Mouse (Mus musculus) urinary bladder, postnatal 36 days (tissue): Measurements from ENCODE around the gene A630001G21Rik.
"Not testable (repeated sequence)": the region's sequence is repeated elsewhere in the genome, so short reads cannot be mapped to it uniquely, and the experiment has no call there.

Experiments
- DNase-seq, 2 experiments: peaks; one replicate each; pipeline ENCODE4 v3.0.0; 2022; ENCODE audit warnings: low spot score in 2 of 2, mixed read lengths in 1 of 2

Gene A630001G21Rik

GRCm38 (mm10) chr1:85778436-85778835, at the start of gene A630001G21Rik:
Gene A630001G21Rik, minus strand, starts transcription at chr1:85778643.
- DNase-seq = no peak

DNA sequence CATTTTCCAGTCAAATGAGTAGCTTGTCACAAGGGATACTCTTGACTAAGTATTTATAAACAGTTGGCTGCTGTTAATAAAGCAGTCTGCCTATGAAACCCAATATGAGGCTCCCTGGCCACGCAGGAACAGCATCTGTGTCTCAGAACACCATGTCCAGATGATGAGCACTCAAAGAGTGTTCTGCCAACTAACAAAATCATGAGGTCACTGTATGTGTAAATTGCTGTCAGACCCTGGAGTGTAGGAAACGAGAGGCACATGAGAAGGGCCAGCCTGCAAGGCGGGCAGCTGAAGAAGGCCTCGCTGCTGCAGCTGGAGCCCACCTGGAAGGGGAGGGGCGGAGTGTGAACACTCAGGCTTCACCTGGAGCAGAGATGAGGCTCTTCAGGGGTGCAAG, 48.7 kb upstream of the A630001G21Rik start:
- DNase-seq = no peak

- no peak for DNase-seq
These were observed 46.5 kb upstream of the A630001G21Rik start for GRCm38 (mm10) chr1:85824905-85825304.

- no peak for DNase-seq
These were observed 43.8 kb upstream of the A630001G21Rik start for GRCm38 (mm10) chr1:85822239-85822638.

DNA sequence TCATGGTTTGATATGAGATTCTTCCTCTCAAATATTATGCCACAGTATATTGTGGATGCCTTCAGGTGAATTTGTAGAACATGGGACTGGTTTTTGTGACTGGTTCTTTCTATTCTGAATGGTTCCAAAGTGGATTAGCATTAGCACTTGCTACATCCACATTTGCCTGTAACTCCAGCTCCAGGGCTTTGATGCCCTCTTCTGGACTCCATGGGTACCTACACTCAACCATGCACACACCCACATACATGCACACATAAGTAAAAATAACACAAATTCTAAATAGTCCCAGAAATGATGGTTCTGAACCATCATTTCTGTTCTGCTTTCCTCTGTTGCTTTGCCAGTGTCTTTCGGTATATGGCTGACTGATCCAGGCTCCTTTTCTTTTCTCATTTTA, 41.3 kb upstream of the A630001G21Rik start:
- no peak for DNase-seq

DNA sequence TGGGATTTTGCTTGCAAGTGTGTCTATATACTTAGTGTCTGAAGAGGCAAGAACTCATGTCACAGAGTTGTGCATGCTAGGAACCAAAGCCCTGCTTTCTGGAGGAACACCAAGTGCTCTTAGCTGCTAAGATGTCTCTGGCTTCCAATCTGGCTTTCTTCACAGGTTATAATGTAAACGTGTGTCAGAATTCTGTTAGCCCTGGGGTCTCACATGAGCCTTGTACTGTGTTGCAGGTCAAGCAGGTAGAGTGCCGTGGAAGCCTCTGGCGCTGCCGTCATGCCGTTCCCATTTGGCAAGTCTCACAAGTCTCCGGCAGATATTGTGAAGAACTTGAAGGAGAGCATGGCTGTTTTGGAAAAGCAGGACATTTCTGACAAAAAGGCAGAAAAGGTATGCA, 39.7 kb upstream of the A630001G21Rik start:
- no peak for DNase-seq

DNA sequence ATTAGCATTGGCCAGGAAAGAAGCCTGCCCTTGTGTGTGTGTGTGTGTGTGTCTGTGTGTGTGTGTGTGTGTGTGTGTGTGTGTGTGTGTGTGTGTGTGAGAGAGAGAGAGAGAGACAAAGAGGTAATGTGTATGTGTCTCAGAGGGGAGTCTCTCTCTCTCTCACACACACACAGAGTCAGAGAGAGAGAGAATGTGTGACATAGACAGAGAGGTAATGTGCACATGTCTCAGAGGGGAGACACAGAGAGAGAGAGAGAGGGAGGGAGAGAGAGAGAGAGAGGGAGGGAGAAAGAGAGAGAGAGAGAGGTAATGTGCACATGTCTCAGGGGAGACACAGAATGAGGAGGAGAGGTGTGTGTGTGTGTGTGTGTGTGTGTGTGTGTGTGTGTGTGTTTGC, 35.8 kb upstream of the A630001G21Rik start:
- not testable (repeated sequence) for DNase-seq

GRCm38 (mm10) chr1:85810787-85811186, 32.3 kb upstream of the A630001G21Rik start:
- no peak for DNase-seq

- DNase-seq = no peak
These were observed 31.9 kb upstream of the A630001G21Rik start for GRCm38 (mm10) chr1:85810343-85810742.

DNA sequence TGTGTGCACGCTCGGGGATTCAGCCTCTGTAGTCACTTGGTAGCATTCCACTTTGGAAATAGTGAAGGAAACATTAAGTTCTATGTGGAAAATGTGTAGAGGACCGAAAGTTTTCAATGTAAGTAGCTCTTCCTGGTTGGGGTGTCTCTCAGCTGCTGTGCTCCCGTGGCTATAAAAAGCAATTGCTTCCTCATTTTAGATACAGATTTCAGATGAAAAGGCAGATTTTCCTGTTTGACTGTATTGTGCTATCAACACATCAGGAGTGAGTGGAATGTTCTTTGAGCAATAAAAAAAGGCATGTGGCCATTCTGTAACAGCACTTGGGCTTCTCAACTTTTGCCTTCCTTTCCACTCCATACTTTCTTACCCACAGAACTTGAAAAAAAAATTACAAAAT, 30.8 kb upstream of the A630001G21Rik start:
- DNase-seq = no peak

- DNase-seq = no peak
These were observed 26.1 kb upstream of the A630001G21Rik start for GRCm38 (mm10) chr1:85804551-85804950.

DNA sequence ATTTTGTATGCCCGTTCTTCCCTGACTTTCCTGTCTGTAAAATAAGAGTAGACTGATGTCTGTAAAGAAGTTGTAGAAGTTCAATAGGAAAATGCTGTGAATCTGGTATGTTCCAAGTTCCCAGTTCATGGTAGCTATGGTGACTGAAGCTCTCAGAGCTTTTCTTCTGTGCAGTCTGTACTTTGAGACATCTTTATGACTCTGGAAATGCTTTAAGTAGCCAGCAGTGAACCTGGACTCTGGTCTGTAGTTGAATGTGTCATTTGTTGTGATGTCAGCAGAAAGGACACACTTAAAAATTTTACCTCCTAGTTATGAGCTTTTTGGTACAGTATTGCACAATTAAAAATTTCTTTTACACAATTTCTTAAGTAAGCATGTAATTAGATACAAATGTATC, 24.1 kb upstream of the A630001G21Rik start:
- no peak for DNase-seq

- DNase-seq = no peak
These were observed 21.3 kb upstream of the A630001G21Rik start for GRCm38 (mm10) chr1:85799776-85800175.

DNA sequence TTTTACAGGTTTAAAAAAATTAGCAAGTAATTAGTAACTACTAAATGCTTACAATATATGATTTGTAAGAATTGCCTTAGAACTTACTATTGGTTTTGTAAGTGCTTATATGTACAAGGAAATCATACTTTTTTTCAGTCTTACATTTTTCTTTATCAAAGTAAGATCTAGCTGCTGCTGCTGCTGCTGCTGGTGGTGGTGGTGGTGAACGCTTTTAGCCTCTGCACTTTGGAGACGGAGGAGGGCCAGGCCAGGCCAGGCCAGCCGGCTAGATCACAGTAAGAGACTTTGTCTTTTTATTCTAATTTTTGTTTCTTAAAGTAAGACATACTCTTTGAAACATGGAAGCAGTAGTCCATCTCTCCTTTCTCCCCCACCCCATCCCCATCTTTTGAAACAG, 16.8 kb upstream of the A630001G21Rik start:
- DNase-seq = no peak

DNA sequence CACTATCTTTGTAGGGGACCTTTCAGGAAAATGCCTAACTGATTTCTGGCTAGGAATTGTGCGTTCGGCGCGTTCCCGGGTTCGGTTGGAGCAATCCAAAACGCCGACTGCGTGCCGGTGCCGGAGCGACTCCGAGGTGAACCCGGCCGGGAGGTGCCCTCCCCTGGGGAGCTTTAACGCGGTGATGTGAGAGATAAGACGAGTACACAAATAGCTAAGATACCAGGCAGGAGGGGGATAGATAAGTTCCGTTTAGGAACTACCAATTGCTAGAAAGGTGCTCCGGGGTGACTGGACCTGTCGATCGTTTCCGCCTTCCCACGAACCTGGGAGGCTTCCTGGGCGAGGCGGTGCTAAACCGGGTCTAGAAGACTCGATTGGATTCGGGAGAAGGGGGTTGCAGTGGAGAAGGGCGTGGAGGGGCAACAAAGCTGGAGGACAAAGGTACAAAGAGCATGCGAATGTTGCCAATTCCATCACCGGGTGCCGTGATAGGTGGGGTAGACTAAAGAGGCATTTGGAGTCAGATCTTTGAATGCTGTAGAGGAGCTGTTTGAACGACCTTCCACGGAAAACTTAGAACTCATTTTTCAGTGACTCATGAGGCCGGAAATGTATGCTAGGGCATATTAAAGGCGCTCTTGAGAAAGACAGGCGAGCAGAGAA, 15.8 kb upstream of the A630001G21Rik start:
- DNase-seq = peak; percentile 59 to 66

DNA sequence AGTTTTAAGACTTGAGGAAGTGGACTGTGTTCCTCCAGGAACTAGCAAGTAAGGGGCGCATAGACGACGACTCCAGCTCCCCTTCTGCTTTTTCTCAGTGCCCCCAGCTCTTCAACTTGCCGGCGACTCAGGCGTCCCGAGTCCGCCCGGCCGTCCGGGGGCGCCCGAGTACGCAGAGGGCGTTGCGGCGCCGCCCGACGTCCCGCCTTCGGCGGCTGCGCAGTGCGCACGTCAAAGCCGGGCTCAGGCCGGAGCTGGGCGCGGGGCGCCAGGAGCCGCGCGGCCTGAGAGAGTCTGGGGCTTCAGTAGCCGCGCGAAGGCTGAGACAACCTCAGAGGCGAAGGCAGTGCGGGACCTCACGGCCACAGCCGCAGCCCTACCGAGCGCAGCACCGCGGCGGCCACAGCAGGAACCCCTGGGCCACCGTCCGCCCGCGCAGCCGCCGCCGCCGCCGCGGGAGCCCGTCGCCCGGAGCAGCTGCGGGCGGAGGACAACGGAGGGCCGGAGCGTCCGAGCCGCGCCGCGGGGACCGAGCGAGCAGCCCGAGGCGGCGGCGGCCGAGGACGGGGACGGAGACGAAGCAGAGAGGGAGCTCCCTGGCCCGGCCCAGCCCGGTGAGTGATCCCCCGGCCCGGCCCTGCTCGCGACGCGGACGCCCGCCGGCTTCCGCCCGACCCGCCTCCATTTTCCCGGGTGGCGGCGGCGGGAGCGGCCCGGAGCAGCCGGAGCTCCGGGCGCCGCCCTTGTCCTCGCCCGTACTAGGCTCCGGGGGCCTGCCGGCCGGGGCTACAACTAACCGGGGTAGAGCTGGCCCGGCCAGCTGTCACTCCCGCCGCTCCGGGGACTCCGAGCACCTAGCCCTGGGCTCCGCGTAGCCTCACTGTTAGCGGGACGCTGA, 15.0 kb upstream of the A630001G21Rik start, which contains the start of gene Cab39:
Gene Cab39, plus strand, starts transcription at position 234 of the 898 bp plus-strand sequence.
- DNase-seq = peak; percentile 80 to 84

DNA sequence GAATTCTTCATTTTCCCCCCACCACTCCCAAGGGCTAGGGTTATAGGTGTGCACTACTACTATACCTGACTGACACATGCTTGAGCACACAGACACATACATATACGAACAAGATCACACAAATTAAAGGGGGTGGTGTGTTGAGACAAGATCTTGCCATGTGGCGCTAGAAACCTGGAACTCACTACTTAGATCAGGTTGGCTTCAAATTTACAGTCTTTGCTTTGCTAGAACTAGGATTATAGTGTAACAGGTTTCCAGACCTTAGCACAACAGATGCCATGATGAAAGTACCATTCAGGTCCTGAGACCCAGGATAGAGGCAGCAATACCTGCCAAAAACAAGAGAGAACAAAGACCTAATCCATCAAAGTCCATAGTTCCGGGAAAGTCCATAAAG, 13.0 kb upstream of the A630001G21Rik start:
- no peak for DNase-seq

- no peak for DNase-seq
These were observed 12.1 kb upstream of the A630001G21Rik start for GRCm38 (mm10) chr1:85790565-85790964.

GRCm38 (mm10) chr1:85779428-85780180, 1.2 kb upstream of the A630001G21Rik start:
- DNase-seq = no peak

- no peak for DNase-seq
These were observed 569 bp upstream of the A630001G21Rik start for GRCm38 (mm10) chr1:85779012-85779411.

GRCm38 (mm10) chr1:85776154-85776553, 2.3 kb downstream of the A630001G21Rik start:
- DNase-seq = no peak

DNA sequence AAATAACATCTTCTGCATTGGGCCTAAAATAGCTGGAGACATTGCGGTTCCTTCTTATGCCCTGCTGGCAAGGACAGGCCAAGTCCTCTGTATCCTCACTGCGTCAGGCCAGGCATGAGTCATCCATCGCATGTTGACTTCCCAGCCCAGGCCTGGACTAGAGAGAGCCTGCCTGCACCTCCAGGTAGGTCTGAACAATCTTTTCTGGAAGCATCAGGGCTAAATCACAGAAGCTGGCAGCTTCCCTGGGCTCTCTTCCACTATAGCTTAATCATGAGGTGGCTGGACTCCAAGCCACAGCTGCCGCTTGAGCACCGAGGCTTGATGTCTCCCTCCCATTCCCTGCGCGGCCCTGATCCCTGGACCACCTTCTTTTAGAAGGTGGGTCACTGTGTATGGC, 3.3 kb downstream of the A630001G21Rik start:
- peak; percentile 43 to 56 for DNase-seq
